Mouse (Mus musculus): ENCODE measurements around the gene Dcaf17. TPM values are rescaled to one million over a fixed set of nuclear protein-coding genes. Genes with fewer than 3 reads are reported as not detected.

Gene Dcaf17
- total RNA-seq, 2 experiments from 2014 or later, result 3.6 to 3.9 TPM

DNA sequence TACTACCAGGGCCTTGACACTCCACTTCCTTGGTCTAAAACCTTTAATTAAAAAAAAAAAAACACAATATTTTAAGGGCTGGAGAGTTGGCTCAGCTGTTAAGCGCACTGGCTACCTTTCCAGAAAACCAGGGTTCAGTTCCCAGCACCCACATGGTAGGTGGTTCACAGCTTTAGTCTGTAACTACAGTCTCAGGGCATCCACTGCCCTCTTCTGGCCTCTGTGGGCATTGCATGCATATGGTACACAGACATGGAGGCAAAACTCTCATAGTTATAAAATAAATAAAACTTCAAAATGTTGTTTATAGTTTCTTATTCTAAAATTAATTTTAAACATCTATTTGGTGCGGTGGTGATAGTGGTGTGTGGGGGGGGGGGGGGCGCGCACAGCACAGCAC, 61.0 kb downstream of the Dcaf17 start:
- intact Hi-C loops (cut with DNase I), result no loop called here
- no peak for DNase-seq

DNA sequence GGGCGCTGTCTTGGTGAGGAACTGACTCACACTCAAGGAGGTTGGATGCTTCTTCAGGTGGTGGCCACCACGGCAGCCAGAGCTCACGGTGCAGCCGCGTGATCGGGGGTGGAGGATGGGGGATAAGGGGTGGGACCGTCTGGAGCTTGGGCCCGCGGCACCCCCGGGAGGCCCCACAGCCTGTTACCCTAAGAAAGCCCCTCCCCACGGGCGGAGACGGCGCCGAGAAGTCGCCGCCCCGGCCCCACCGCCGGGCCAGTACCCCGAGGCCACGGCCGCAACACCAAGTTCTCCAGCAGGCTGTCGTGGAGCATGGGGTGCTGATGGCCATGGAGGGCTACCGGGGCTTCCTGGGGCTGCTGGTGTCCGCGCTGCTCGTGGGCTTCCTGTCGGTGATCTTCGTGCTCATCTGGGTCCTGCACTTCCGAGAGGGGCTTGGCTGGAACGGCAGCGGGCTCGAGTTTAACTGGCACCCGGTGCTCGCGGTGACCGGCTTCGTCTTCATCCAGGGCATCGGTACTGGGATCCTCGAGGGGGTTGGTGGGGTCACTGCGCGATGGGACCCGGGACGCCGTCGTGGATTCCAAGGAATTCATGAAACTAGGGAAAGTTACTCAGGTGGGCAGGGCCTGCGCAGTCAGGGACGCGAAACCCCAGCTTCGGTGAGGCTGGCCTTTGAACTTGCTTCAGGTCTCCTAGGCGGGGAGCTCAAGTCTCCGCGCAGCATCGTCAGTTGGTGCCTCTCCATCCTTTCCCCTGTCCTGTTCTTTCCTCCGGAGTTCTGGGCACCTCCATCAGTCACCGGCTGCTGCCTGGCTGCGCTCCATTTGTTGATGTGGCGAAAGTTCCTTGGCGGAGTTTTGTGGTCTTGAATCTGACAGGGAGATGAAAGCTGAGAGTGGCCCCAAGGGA, 62.9 kb downstream of the Dcaf17 start, which contains the start of gene Cybrd1:
Gene Cybrd1, plus strand, starts transcription at position 127 of the 912 bp plus-strand sequence.
- DNase-seq, result peak; percentile 50 to 53
- intact Hi-C loops (cut with DNase I), result no loop called here

DNA sequence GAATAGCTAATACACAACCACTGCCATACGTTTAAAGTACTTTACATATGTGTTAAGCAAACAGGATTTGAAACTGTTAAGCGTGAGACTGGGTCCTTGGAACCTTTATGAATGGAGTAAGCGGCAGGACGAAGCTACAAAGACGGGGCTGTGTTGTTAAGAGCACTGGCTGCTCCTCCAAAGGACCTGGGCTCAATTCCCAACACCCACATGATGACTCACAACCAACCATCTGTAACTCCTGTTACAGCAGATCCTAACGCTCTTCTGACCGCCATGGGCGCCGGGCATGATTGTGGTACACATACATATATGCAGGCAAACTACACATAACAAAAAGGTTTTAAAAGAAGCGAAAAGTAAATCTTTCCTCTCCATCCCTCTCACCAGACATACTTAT, 65.7 kb downstream of the Dcaf17 start:
- DNase-seq, result no peak
- intact Hi-C loops (cut with DNase I), result no loop called here

DNA sequence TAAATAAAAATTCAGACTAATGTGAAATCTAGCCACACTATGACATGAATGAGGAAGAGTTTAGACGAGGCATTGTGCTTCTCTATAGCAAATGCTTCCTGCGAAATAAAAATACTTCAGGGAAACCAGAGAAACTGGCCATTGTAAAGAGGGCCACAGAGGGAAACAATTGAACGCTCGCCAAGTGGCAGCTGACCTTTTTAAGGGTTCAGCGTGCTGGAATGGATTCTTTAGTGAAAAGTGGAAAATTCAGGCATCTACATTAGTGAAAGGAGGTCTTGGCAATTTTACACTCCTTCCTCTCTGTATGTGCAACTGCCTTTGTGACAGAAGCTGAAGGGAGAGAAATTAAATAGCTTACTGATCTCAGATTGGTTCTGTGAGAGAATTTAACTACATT, 66.3 kb downstream of the Dcaf17 start:
- intact Hi-C loops (cut with DNase I), result no loop called here
- DNase-seq, result no peak

DNA sequence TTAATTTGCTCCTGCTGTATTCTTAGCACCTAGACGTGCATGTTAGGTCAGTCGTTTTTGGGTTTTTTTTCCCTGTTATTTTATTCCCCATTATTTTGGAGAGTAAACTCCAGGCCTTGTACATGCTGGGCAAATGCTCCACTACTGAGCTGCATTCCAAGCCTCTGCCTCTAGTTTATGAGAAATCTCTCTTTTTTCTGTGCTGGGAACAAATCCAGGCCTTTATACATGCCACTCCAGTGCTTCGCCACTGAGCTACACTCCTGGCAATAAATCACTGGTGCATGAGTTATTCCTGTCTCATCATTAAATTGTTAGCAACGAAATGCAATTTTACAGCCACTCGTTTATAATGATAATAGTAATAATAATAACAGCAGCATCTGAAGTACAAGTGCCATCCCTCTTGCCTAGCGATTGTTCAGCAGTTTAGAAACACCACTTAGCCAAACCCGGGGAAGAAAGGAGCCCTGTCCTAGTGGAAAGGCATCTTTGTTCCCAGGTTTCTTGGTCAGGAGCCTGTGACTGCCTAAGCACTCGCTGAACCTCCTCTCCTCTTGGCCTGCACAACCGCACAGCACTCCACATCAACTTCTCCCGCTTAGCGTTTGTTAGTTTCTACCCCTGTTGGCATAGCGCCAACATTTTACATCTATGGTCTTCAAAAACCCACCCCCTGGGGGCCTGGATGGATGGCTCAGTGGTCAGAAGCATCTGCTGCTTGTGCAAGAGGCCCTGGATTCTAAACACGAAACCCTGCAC, 67.3 kb downstream of the Dcaf17 start:
- intact Hi-C loops (cut with DNase I), result no loop called here
- no peak for DNase-seq

DNA sequence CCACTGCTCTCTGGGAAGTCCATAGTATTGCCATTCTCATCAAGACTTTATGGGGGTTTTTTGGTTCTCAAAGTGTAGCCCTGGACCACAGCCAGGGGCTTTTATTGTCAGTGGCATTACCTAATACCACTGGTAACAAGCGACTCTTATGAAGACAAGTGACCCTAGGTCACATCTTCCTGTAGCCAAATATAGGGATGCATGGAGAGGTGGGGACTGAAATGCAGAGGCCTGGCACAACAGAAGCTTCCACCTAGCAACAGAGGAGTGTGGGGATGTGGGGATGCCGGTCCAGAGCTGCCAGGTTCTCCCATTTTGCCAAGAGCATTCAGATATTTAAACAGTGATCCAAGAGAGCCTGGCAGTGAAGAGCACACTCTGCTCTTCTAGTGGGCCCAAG, 68.5 kb downstream of the Dcaf17 start:
- intact Hi-C loops (cut with DNase I), result no loop called here

DNA sequence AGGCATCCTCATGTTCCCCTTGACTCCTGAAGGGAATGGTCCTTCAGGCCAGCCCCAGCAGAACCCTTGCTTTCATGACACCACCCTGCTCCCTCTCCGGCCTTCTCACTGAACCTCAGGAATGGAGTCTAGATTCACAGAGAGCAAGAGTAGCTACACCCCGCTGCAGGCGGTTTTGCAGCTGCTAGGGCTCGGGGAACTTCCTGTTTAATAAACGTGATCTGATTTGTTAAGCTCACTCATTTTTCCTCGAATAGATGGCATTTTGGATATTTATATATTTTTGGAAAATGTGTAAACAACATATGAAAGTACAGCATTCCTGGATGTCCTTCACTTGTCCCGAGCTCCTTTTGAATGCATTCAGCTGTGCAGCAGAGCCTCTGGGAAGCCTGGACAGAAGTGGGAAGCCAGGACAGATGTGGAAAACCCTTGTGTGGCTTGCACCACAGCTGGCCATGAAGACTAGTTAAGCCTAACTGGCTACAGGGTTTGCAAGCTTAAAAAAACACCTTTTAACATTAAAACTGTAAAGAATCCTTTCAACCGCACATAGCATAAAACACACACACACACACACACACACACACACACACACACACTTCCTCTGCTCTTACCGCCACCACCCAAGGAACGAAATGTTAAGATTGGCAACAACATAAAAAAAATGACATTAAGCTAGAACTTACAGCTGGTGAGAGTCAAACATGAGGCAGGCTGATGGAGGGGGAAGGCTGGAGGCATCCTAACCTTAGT, 72.8 kb downstream of the Dcaf17 start:
- intact Hi-C loops (cut with DNase I), result no loop called here
- DNase-seq, result no peak

More for the DNA sequence above, 68.5 kb downstream of the Dcaf17 start:
- DNase-seq, result no peak

DNA sequence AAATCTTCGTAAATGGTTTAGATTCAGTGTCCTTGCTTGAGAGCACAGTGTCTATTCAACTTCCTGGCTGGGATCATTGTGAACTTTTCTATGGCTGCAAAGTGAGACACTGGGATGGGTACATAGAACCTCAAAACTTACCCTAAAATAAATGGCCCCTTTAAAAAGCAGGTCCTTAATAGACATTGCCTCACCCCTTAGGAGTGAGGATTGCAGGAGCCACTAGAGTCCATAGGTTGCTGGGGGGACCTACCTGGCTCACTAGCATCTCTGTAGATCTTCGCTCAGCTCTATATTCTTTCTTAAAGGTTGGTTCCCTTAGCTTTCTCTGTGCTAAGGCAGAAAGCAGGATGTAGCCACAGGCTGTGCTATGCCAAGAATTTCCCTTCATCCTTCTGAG, 75.2 kb downstream of the Dcaf17 start:
- no peak for DNase-seq
- intact Hi-C loops (cut with DNase I), result no loop called here

DNA sequence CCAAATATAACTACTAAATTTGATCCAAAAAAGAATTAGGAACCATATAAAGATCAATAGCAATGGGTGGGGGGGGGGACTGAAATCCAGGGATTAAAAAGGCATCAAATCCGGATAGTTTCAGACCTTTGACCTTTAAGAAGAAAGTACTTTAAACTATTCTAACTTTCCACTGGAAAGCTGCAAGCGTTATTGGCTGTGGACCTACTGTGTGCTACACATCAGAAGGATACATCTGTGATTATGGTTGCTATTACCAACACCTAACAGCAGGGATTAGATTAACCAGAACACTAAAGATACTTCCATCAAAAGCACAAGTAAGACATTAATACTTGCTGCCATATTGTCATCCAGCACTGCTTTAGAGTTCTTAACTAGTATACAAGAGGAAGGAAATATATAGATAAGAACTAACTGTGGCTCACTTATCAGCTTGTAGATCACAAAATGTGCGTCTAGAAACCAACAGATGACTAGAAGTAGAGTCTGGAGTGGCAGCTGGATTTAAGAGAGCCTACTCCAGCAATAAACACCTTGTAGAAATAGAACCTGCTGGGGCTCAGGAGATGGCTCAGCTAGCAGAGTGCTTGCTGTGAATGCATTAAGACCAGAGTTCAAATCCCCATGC, 76.9 kb downstream of the Dcaf17 start:
- intact Hi-C loops (cut with DNase I), result no loop called here
- no peak for DNase-seq

DNA sequence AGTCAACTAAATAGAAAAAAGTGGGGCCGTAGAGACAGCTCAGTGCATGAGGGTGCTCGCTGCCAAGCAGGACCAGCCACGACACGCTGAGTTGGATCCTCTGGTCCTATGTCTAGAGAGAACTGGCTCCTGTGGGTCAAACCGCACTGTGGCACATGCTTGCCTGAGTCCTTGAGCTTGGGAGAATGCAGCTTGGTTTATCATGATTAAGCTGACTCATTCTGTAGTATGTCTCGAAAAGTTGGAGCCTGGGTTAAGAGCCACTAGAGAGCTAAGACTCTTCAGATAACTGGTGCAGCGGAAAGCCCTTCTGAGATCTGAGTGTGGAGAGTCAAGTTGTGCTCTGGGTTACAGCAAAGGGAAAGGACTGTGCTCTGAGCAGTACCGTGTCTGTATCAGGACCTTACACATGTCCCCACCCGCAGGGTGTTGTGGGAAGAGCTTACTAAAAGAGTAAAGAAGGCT, 78.9 kb downstream of the Dcaf17 start:
- DNase-seq, result no peak
- intact Hi-C loops (cut with DNase I), result no loop called here

DNA sequence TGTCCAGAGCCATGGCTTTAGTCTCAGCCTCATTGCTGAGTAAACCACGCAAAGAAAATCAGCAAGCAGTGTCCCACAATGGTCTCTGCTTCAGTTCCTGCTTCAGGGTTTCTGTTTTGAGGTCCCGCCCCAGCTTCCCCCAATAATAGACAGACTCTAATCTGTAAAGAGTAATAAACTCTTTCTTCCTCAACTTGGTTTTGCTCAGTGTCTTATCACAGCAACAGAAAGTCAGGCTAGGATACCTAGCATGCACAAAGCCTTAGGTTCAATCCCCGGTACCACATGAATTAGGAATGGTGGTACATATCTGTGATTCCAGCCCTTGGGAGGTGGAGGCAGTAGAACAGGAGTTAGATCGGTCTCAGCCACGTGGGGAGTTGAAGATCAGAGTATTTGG, 79.7 kb downstream of the Dcaf17 start:
- DNase-seq, result no peak
- intact Hi-C loops (cut with DNase I), result no loop called here

DNA sequence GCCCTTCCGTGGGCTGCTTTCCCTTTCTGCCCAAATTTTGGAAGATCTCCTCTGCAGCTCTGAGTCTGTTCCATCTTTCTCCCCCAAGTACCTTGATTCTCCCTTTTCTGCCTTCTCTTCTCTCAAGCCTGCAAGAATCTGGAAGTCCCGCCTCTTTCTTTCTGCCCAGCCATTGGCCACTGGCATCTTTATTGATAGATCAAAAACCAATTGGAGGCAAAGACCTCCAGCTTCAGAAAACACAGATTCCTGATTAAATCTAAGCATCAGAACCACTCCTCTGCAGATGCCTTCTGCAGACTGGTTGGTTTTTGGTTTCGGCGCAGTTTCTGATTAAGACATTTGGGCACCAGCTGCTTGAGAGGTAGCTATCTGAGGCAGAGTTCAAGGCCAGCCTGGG, 85.5 kb downstream of the Dcaf17 start:
- intact Hi-C loops (cut with DNase I), result no loop called here
- DNase-seq, result no peak

DNA sequence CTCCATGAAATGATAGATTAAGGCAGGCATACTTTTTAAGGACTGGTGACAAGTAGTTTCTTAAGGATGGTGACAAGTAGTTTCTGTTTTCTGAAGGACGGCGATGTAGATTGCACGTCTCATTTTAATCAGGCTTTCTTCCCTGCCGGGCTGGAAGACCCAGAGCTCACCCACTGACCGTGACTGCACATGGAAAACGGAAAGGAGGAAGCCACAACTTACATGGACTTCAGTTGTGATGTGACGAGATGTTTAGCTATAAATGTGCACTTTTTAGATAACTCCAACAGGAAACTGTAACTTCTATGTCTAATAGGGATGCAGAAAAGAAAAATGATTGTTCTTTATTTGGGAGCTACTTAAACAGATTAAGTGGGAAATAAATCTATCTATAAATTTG, 87.3 kb downstream of the Dcaf17 start:
- intact Hi-C loops (cut with DNase I), result no loop called here
- no peak for DNase-seq

DNA sequence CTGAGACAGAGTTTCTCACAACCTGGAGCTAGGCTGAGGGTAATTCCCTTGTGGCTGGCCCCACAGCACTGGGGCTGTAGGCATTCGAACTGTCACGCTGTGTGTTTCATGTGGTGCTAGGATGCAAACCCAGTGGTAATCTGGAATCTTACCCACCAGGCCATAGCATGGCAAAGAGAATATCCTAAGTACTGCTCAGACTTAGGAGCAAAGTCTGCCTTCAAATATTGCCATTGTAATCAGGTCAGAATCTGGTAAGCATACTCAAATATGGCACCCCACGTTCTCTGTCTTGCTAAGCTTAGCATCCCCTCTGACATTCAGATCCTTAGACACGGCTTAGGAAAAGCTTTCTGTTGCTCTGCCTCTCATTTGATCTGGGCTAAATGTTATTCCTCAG, 90.7 kb downstream of the Dcaf17 start:
- no peak for DNase-seq
- intact Hi-C loops (cut with DNase I), result no loop called here

DNA sequence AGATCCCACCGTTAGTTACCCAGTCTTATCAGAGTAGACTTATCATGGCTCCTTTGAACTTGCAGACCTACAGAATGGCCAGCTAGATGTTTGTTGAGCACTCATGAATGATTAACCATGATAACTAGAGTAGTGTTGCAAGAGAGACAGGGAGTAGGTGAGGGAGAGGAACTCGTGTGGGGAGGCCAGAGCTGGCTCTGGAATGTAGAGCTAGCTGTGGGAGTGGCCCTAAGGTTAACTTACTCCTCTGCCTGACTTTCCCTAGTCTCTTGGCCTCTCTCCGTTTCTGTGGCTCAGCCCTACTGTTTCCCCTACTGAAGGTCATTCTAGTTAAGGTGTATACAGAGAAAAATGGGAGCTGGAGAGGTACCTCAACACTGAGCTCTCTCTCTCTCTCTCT, 91.1 kb downstream of the Dcaf17 start:
- intact Hi-C loops (cut with DNase I), result no loop called here
- DNase-seq, result no peak

DNA sequence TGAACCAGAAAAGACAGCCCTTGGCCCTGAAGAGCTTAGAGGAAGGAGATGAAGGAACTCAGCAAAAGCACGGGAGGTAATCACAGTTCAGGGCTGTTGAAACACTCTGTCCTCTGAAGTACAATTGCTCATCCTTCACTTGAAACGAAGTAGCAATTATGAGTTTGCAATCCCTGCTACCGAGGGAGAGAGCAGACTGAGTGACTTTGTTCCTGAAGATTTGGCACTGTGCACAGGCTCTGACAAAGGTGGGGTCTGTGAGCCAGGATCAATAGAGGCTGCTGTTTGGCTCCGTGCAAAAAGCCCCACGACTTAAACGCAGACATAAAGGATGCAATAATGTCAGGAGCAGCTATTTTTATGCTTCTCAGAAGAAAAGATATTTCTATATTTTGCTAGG, 92.7 kb downstream of the Dcaf17 start:
- intact Hi-C loops (cut with DNase I), result no loop called here
- DNase-seq, result no peak
